Mouse (Mus musculus) kidney, adult 2 months (tissue): Measurements from ENCODE around the gene Celf2.

Source experiments
- CTCF ChIP-seq: fragments of 200-500 bp; conservative IDR thresholded peaks from 2 replicates; pipeline ENCODE4 v1.5.1; 2011; ENCODE audit warnings: low read depth, mild to moderate bottlenecking, control low read depth, low read length, moderate library complexity, mixed read lengths; ENCODE audit not compliant: insufficient read depth, insufficient read length
- POLR2A ChIP-seq: fragments of 200-500 bp; IDR thresholded peaks from one replicate; pipeline ENCODE4 v1.6.1; 2011; ENCODE audit warnings: low read depth, low read length, control low read depth

GRCm38 (mm10) chr2:6945638-6946415 is 563.5 kb downstream of the Celf2 start:
- TF ChIP-seq CTCF: no peak
- no peak for TF ChIP-seq POLR2A
